Mouse (Mus musculus) urinary bladder, postnatal 4 days (tissue): ENCODE data around the gene Map3k5.

Source experiments
- DNase-seq, 2 experiments: peaks; one replicate each; pipeline ENCODE4 v3.0.0; 2021 to 2022; ENCODE audit warnings: low spot score in 2 of 2

Gene Map3k5

GRCm38 (mm10) chr10:19935295-19935623, 987 bp downstream of the Map3k5 start:
- DNase-seq = no peak

GRCm38 (mm10) chr10:19935821-19936367, 1.6 kb downstream of the Map3k5 start:
- DNase-seq = no peak

GRCm38 (mm10) chr10:19936961-19937708, 2.9 kb downstream of the Map3k5 start:
- DNase-seq = no peak

GRCm38 (mm10) chr10:19938738-19939137, 4.5 kb downstream of the Map3k5 start:
- no peak for DNase-seq

GRCm38 (mm10) chr10:19939282-19939705, 5.0 kb downstream of the Map3k5 start:
- DNase-seq = no peak

- no peak for DNase-seq
These were observed 5.9 kb downstream of the Map3k5 start for GRCm38 (mm10) chr10:19940127-19940526.

GRCm38 (mm10) chr10:19940626-19941025, 6.4 kb downstream of the Map3k5 start:
- no peak for DNase-seq

- no peak for DNase-seq
These were observed 6.8 kb downstream of the Map3k5 start for GRCm38 (mm10) chr10:19941063-19941462.

GRCm38 (mm10) chr10:19941914-19942313, 7.6 kb downstream of the Map3k5 start:
- DNase-seq = no peak

- no peak for DNase-seq
These were observed 8.3 kb downstream of the Map3k5 start for GRCm38 (mm10) chr10:19942621-19943020.

GRCm38 (mm10) chr10:19945651-19946050, 11.4 kb downstream of the Map3k5 start:
- DNase-seq = peak in 1 of 2 experiments; percentile 35

GRCm38 (mm10) chr10:19946644-19947043, 12.4 kb downstream of the Map3k5 start:
- DNase-seq = no peak

GRCm38 (mm10) chr10:19947441-19947840, 13.2 kb downstream of the Map3k5 start:
- DNase-seq = no peak

GRCm38 (mm10) chr10:19947901-19948300, 13.6 kb downstream of the Map3k5 start:
- DNase-seq = no peak

- DNase-seq = no peak
These were observed 14.1 kb downstream of the Map3k5 start for GRCm38 (mm10) chr10:19948381-19948780.

- DNase-seq = no peak
These were observed 14.8 kb downstream of the Map3k5 start for GRCm38 (mm10) chr10:19949106-19949505.

GRCm38 (mm10) chr10:19953032-19953761, 18.9 kb downstream of the Map3k5 start:
- no peak for DNase-seq

- DNase-seq = no peak
These were observed 20.3 kb downstream of the Map3k5 start for GRCm38 (mm10) chr10:19954572-19954971.

GRCm38 (mm10) chr10:19955817-19956216, 21.5 kb downstream of the Map3k5 start:
- DNase-seq = no peak

- DNase-seq = no peak
These were observed 22.5 kb downstream of the Map3k5 start for GRCm38 (mm10) chr10:19956745-19957144.

- no peak for DNase-seq
These were observed 26.6 kb downstream of the Map3k5 start for GRCm38 (mm10) chr10:19960831-19961380.

- DNase-seq = no peak
These were observed 28.5 kb downstream of the Map3k5 start for GRCm38 (mm10) chr10:19962746-19963145.

GRCm38 (mm10) chr10:19963206-19963605, 28.9 kb downstream of the Map3k5 start:
- DNase-seq = no peak
